Mouse (Mus musculus) liver (tissue): ENCODE measurements around the gene Zfp385a.
A peak's percentile ranks its signal among the peaks of the same experiment; 100 is the strongest.

Source experiments
- DNase-seq: peaks from one replicate; pipeline ENCODE4 v3.0.0-alpha.2; 2020; ENCODE audit warnings: mixed read lengths

Zfp385a gene

DNA sequence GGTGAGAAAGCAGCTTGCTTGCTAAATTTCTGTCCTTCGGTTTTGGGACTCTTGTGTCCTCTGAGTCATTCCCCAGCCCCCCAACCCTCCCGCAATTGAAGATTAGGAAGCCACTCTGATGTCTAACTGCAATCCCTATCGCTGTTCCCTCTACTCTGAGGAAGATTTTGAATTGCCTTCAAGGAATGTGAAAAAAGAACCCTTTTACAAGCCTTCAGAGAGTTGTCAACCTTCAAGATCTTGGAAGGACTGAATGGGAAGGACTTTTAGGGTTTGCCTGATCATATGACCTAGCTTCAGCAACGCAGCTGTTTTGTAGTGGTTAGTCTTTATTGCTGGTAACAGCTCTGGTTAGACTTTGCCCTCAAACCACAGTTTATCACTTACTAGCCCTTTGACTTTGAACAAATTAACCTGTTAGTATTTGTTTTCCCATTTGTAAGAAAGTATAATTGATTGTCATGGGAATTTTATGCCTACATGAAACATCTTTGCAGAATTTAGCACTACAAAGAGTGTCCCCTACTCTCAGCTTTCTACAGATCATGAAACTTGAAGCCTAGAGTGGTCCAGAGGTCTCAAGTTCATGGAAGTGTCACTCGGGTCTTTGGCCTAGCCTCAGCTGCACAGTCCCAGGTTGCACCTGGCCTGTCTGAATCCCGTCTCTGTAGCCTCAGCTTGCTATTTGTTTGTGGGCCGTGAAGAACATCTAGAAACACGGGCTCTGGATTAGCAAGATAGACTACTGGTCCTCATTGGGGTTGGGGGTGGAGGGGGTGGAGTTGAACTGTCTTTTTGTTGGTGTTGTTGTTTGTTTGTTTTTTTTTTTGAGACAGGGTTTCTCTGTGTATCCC, 33.9 kb downstream of the Zfp385a start:
- no peak for DNase-seq

- DNase-seq = peak; percentile 88
These were observed 34.7 kb downstream of the Zfp385a start for GRCm38 (mm10) chr15:103305070-103305678.

DNA sequence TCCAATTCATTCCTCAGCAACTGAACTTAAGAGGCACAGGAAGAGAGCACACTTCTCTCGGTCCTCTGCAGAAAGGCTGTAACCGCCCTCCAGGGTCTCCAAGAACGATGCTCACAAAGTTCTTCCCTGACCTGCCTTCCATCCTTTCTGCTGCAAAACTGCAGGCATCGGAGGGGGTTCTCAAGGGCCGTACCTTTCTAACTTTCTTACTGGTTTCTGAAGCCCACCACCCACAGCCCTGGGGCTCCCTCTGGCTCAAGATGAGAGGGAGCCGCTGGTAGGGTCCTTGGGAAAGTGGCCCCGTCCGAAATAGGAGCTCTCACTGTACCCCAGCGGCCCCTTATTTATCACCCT, 35.3 kb downstream of the Zfp385a start:
- no peak for DNase-seq

- DNase-seq = no peak
These were observed 35.8 kb downstream of the Zfp385a start for GRCm38 (mm10) chr15:103303916-103304615.

- DNase-seq = no peak
These were observed 37.4 kb downstream of the Zfp385a start for GRCm38 (mm10) chr15:103302341-103303021.

GRCm38 (mm10) chr15:103301547-103302340, 38.1 kb downstream of the Zfp385a start:
- no peak for DNase-seq

DNA sequence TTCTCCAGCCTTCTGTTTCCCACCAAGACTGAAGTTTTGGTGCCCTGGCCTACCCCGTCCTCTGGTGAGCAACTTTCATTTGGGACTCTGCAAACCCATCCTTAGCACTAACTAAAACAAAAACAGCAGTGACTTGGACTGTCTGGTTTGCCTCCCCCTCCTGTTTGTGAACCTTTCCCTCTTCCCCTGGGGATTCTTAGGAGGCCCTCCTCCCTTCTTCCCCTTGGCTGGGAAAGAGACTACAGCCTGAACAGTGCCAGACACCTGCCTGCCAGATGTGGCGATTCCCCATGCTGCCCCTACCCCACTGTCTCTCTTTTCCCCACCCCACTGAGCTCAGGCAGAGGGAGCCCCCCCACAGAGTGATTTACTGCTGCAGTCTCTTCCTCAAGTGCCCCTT, 38.8 kb downstream of the Zfp385a start:
- peak; percentile 38 for DNase-seq

DNA sequence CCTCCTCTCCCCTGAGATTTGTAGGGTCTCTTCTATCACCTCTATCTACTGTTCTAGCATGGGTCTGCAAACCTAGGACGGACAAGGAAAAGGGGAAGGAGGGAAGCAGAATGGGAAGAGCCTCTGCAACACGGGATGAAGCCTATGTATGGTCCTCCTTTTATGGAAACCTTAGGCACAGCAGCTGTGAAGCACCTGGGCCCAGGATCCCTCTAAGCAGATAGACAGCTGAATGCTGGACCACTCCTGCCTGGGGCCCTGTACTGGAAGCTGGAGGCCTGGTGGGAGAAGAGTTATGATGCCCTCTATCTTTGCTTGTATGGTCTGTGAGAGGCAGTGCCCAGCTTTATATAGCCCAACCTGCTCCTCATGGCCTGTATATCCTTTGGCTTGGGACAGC, 39.3 kb downstream of the Zfp385a start:
- no peak for DNase-seq

GRCm38 (mm10) chr15:103300067-103300471, 39.8 kb downstream of the Zfp385a start:
- peak; percentile 51 for DNase-seq

DNA sequence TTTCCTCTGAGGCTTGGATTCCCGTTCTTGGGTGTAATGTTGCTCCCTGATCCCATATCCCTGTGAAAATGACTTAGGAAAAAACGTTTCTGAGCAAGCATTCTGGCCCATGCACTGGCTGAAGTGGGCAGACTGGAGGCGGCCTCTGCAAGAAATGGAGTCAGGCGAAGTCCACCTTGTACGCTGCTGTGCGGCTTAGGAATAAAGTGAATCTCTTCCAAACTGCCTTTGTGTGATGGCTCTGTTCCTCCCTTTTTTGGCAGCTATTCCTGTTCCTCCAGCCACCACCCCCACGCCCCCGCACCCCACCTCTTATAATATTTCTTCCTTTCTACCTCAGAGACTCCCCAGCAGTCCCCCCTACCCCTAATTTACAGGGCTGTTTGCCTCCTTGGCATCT, 40.2 kb downstream of the Zfp385a start:
- no peak for DNase-seq

DNA sequence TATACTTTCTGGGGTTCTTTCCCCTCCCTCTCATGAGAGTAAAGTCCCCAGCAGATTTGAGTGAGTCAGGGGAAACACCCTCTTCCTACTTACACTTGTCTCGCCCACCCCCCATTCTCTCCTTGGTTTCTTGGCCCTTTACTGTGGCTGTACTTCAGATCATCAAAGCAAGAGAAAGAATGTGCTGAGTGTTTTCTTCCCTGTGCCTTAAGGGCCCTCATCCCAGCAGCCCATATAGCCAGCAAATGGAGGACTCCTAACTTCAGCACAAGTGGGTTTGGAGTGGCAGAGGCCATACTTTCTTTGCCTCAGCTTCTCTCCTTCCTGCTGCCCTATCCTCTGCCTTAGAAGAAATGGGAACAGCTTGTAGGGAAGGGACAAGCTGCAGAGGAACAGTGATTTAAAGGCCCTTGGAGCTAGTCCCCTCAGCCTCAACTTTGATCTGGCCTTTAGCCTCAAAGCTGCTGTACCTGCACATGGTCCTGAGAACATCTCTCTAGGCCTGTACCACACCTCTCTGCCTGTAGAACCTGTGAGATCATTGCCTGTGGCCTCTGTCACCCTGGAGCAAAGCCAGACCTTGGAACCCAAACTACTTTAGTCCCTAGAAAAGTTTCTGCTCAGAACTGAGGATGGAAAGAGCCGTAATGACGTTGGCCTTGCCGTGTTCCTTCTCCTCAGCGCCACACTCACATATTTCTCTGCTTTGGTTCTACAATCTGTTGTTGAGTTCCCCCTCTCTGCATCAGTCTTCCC, 40.9 kb downstream of the Zfp385a start:
- no peak for DNase-seq

DNA sequence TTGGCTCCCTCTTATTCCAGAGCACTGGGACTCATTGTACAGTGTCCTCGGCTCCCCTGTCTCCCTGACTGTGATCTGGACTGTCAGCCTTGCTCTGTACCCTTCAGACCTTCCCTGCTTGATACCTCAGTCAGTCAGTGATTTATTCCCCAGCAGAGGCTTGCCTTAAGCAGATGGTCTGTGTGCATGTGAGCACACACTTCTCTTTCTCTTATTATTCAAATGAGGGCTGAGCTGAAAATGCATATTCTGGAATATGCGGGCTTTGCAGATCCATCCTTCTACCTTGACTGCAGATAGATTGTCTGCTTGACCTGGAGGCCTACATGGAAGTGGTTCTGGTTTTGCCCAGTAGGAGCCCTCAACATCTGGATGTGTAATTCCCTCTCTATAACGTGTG, 41.9 kb downstream of the Zfp385a start:
- no peak for DNase-seq

GRCm38 (mm10) chr15:103297313-103297712, 42.6 kb downstream of the Zfp385a start:
- no peak for DNase-seq

- no peak for DNase-seq
These were observed 44.0 kb downstream of the Zfp385a start for GRCm38 (mm10) chr15:103295851-103296250.

DNA sequence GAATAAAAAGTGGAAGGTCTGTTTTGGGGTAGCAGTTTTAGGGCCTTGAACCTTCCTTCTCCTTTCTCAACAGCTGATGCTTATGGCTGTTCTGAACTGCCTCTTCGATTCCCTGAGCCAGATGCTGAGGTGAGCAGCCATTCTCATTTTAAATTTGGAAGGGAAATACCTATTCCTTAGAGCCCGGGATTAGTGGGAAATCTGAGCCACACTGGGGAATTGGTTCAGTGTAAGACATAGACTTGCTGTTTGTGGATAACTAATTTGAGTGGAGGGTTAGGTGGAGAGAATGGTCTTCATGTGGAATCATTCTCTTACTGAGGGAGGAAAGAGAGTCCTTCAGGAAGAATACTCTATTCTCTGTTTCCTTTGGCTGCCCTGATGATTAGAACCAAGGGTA, 45.2 kb downstream of the Zfp385a start:
- no peak for DNase-seq

DNA sequence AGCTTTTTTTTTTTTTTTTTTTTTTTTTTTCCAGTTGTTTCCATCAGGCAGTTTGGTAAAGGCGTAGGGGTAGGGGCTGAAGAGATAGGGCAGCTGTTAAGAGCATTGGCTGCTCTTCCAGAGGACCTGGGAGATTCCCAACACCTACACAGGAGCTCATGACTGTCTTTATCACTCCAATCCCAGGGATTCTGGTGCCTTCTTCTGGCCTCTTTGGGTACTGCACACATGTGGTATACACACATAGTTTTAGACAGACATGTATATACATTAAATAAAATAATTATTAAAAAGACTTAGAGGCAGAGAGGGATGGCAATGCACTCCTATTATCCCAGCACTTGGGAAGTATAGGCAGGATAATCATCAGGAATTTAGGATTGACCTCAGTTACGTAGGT, 46.5 kb downstream of the Zfp385a start:
- no peak for DNase-seq

- DNase-seq = no peak
These were observed 47.1 kb downstream of the Zfp385a start for GRCm38 (mm10) chr15:103292673-103293345.

- no peak for DNase-seq
These were observed 49.0 kb downstream of the Zfp385a start for GRCm38 (mm10) chr15:103290843-103291242.

DNA sequence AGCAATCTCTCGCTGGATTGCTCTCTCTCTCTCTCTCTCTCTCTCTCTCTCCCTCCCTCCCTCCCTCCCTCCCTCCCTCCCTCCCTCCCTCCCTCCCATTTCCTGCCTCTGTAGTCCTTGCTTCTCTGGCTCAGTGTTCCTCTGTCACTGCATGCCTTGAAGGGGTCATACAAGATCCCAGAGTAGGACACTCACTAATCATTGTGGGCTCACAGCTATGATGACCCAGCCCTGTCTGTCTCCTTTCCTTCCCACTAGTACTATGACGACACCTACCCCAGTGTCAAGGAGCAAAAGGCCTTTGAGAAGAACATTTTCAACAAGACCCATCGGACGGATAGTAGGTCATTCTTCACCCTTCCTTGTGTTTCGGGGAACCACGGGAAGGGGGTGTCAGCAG, 49.5 kb downstream of the Zfp385a start:
- DNase-seq = no peak

DNA sequence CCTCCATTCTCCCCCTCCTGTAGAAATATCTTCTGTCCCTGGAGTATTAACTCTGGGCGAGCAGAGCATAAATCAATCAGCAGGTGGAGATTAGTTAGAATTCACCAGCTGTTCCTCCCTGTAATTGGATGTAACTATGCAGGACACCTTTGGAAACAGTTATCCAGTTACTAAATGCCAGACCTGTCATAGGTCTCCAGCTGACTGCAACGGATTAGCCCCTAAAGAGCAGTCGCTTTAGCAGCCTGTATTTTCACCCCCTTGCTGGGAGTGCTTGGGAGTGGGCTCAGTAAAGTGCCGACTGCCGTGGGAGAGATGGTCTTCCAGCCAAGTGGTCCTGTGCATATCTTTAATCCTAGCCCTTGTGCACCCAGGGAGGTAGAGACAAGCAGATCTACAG, 50.3 kb downstream of the Zfp385a start:
- DNase-seq = no peak

DNA sequence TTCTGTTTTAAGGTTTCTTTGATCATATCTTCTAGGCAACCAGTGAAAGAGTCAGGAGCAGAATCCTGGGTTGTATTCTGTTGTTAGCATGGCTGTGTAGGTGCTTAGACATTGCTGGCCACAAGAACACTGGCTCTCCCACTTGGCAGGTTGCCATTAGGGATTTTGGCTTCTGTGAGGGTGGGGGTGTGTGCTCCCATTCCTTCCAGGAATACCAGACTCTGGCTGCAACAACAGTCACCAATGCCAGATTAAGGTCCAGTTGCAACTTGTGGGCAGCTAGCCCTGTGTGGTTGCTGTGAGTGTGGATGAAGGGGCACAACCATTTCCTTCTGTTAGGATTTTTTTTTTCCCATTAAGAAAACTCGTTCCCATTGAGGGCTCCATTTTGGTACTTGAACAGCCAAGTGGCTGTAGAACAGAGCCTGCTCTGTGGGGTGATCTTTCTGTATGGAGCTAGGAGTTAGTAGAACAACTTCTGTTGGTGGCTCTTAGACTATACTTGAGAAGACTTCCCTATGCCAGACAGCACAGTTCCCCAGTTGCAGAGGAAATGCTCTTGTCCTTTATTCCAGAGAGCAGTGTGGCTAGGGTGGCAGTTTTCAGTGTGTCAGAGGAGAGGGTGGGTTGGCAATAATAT, 54.0 kb downstream of the Zfp385a start:
- DNase-seq = no peak
